Comparison of ENCODE assay signal across 28 mouse cellular contexts in genomic region chr12:83420346-83420745, GRCm38 (mm10).
DNase-seq lines count a peak whose midpoint lies in the region; ATAC-seq lines count a peak whose summit lies in the region.
"Had no signal": no experiment of that assay in that cellular context is flagged by ENCODE, and none has a peak within 500 bp of the region (broad histone marks: within the 10 kb centered on the region; RNA-seq: fewer than 3 reads in every experiment).

No protein-coding gene starts in this region.

- H3K36me3 ChIP-seq in midbrain, embryonic 15.5 days (replicated peaks) = no peaks in the 10 kb centered on the region
- H3K36me3 ChIP-seq: embryonic facial prominence, embryonic 10.5 days; embryonic facial prominence, embryonic 13.5 days; forebrain, embryonic 10.5 days; forebrain, embryonic 15.5 days; heart, embryonic 15.5 days had no signal

- H3K4me1 ChIP-seq in midbrain, embryonic 15.5 days = peaks cover 9% of the 10 kb centered on the region; the same call in 1 of the 2 replicates

- WGBS in midbrain, embryonic 15.5 days = 92% methylated on average over 5 of the region's 5 CpGs

- peak; percentile 47 to 85 for DNase-seq in adrenal gland, adult (ENCODE audit: inconsistent age in 2 of 2, low spot score in 1 of 2)
- DNase-seq in adrenal gland, postnatal 4 days (ENCODE audit: low spot score in 2 of 2) = no peak
- peak; percentile 20 for DNase-seq in ovary, postnatal 36 days (ENCODE audit: low spot score)
- no peak for DNase-seq in ovary, postnatal 14 days (ENCODE audit: low spot score)
- peak; percentile 54 for DNase-seq in adrenal gland, postnatal 25 days
- DNase-seq in cerebellum, postnatal 14 days = no peak
- DNase-seq: cerebellum, adult 11 months; cerebellum, adult 2 months; cerebellum, adult 9-11 months; cerebellum, postnatal 36 days; embryo, embryonic 11 days; gastrocnemius, postnatal 25 days; heart, postnatal 4 days; kidney, adult 18-20 months had no signal

- H3K9me3 ChIP-seq in midbrain, embryonic 15.5 days = no peaks in the 10 kb centered on the region
- H3K9me3 ChIP-seq: embryonic facial prominence, embryonic 13.5 days; forebrain, embryonic 15.5 days; heart, embryonic 15.5 days had no signal

- no peaks in the 10 kb centered on the region for H3K27me3 ChIP-seq in midbrain, embryonic 15.5 days (replicated peaks)
- H3K27me3 ChIP-seq: embryonic facial prominence, embryonic 13.5 days; forebrain, embryonic 15.5 days; heart, embryonic 12.5 days; heart, embryonic 15.5 days had no signal

- no peak for ATAC-seq in midbrain, embryonic 15.5 days (replicated peaks)
- ATAC-seq: activated CD4-positive, CD25-positive, alpha-beta regulatory T cell, adult 4 months; forebrain, embryonic 15.5 days; hindbrain, postnatal 0 days; inflammation-experienced regulatory T-cells, adult 6 months; intestine, embryonic 16.5 days had no signal

- no peak overlapping the region for H3K27ac ChIP-seq in midbrain, embryonic 15.5 days
- H3K27ac ChIP-seq: embryonic facial prominence, embryonic 10.5 days; embryonic facial prominence, embryonic 13.5 days; forebrain, embryonic 10.5 days; forebrain, embryonic 15.5 days; heart, adult 2 months; heart, embryonic 15.5 days; hindbrain, embryonic 14.5 days; hindbrain, postnatal 0 days had no signal

- H3K4me2 ChIP-seq in midbrain, embryonic 15.5 days = no peak overlapping the region
- H3K4me2 ChIP-seq: embryonic facial prominence, embryonic 13.5 days; forebrain, embryonic 15.5 days; heart, embryonic 12.5 days; heart, embryonic 15.5 days; hindbrain, embryonic 14.5 days had no signal

- H3K4me3 ChIP-seq in midbrain, embryonic 15.5 days = no peak overlapping the region
- H3K4me3 ChIP-seq: embryonic facial prominence, embryonic 10.5 days; embryonic facial prominence, embryonic 13.5 days; erythroblast, embryonic 14.5 days; forebrain, embryonic 10.5 days; forebrain, embryonic 15.5 days; heart, adult 2 months; heart, embryonic 12.5 days; heart, embryonic 15.5 days had no signal

- no peak overlapping the region for H3K9ac ChIP-seq in midbrain, embryonic 15.5 days
- H3K9ac ChIP-seq: embryonic facial prominence, embryonic 13.5 days; forebrain, embryonic 15.5 days; heart, embryonic 12.5 days; heart, embryonic 15.5 days; hindbrain, embryonic 14.5 days had no signal

Comparison
In these comparisons a context has a peak if more than half of its experiments do, and no peak if none do; other contexts are left out.
1. DNase-seq: peak in adrenal gland, adult (2 of 2), ovary, postnatal 36 days (single experiment) and adrenal gland, postnatal 25 days (single experiment); none in adrenal gland, postnatal 4 days (0 of 2), ovary, postnatal 14 days (single experiment) and cerebellum, postnatal 14 days (0 of 2).